Mouse (Mus musculus): ENCODE data around the gene Nop58. TPM values are rescaled to one million over a fixed set of nuclear protein-coding genes. Genes with fewer than 3 reads are reported as not detected.

The Nop58 gene
- total RNA-seq, 1 experiment, result 569 TPM

- in situ Hi-C loops (cut with MboI; ENCODE audit: low sequenced_read_pairs in 2 of 2, unreplicated experiment in 2 of 2), result no loop called here
- no peak overlapping the region for H3K4me3 ChIP-seq (ENCODE audit: insufficient read depth in 1 of 2, low read depth in 1 of 2, low read length in 2 of 2, poor library complexity in 1 of 2, severe bottlenecking in 1 of 2)
- TF ChIP-seq CHD2 (IDR thresholded peaks at IDR 0.05; ENCODE audit: low read depth, low read length), result no peak
- no peak for TF ChIP-seq ZNF384 (IDR thresholded peaks at IDR 0.05; ENCODE audit: low read depth, low read length)
- no peak for TF ChIP-seq ZC3H11A (IDR thresholded peaks at IDR 0.05; ENCODE audit: borderline replicate concordance, low read depth, low read length)
- no peak for TF ChIP-seq MAFK (IDR thresholded peaks at IDR 0.05; ENCODE audit: insufficient read depth, low read depth, low read length)
- TF ChIP-seq HCFC1 (IDR thresholded peaks at IDR 0.05; ENCODE audit: borderline replicate concordance, insufficient read depth, low read length), result no peak
- H3K27ac ChIP-seq (ENCODE audit: insufficient read depth, low read depth, low read length, poor library complexity, severe bottlenecking), result no peak overlapping the region
- no peak for DNase-seq (ENCODE audit: low read depth, low spot score)
- no peaks in the 10 kb centered on the region for H3K9me3 ChIP-seq (ENCODE audit: control insufficient read depth, insufficient read depth, low read depth, low read length)
- H3K9ac ChIP-seq (ENCODE audit: insufficient read depth, low read depth, low read length, poor library complexity, severe bottlenecking), result no peak overlapping the region
- no peaks in the 10 kb centered on the region for H3K36me3 ChIP-seq (ENCODE audit: control insufficient read depth, insufficient read depth, low read length, poor library complexity, severe bottlenecking)
- H3K4me1 ChIP-seq (ENCODE audit: control insufficient read depth in 2 of 2, insufficient read depth in 2 of 2, low read length in 2 of 2, poor library complexity in 1 of 2), result no peaks in the 10 kb centered on the region
Observed at GRCm38 (mm10) chr1:59755298-59755697, 70.5 kb downstream of the Nop58 start.

- DNase-seq (ENCODE audit: low read depth, low spot score), result no peak
- Histone ChIP-seq H3K9ac (ENCODE audit: insufficient read depth, low read depth, low read length, poor library complexity, severe bottlenecking) (no peak overlapping the region), H3K36me3 (ENCODE audit: control insufficient read depth, insufficient read depth, low read length, poor library complexity, severe bottlenecking) (no peaks in the 10 kb centered on the region), H3K4me1 (ENCODE audit: control insufficient read depth in 2 of 2, insufficient read depth in 2 of 2, low read length in 2 of 2, poor library complexity in 1 of 2) (no peaks in the 10 kb centered on the region), H3K4me3 (ENCODE audit: insufficient read depth in 1 of 2, low read depth in 1 of 2, low read length in 2 of 2, poor library complexity in 1 of 2, severe bottlenecking in 1 of 2) (no peak overlapping the region), H3K9me3 (ENCODE audit: control insufficient read depth, insufficient read depth, low read depth, low read length) (no peaks in the 10 kb centered on the region), H3K27ac (ENCODE audit: insufficient read depth, low read depth, low read length, poor library complexity, severe bottlenecking) (no peak overlapping the region)
- TF ChIP-seq HCFC1 (IDR thresholded peaks at IDR 0.05; ENCODE audit: borderline replicate concordance, insufficient read depth, low read length) (no peak), CHD2 (IDR thresholded peaks at IDR 0.05; ENCODE audit: low read depth, low read length) (peak; percentile 54; the same call in 1 of the 2 replicates)
- in situ Hi-C loops (cut with MboI; ENCODE audit: low sequenced_read_pairs in 2 of 2, unreplicated experiment in 2 of 2), result no loop called here
Observed at GRCm38 (mm10) chr1:59758325-59758724, 73.6 kb downstream of the Nop58 start.

- no peak for TF ChIP-seq ZC3H11A (IDR thresholded peaks at IDR 0.05; ENCODE audit: borderline replicate concordance, low read depth, low read length)
- TF ChIP-seq MAFK (IDR thresholded peaks at IDR 0.05; ENCODE audit: insufficient read depth, low read depth, low read length), result no peak
- TF ChIP-seq CHD2 (IDR thresholded peaks at IDR 0.05; ENCODE audit: low read depth, low read length), result no peak
- no peak for TF ChIP-seq ZNF384 (IDR thresholded peaks at IDR 0.05; ENCODE audit: low read depth, low read length)
- no peak for TF ChIP-seq HCFC1 (IDR thresholded peaks at IDR 0.05; ENCODE audit: borderline replicate concordance, insufficient read depth, low read length)
- Histone ChIP-seq H3K4me1 (ENCODE audit: control insufficient read depth in 2 of 2, insufficient read depth in 2 of 2, low read length in 2 of 2, poor library complexity in 1 of 2) (peaks cover 0 to 4% of the 10 kb centered on the region in 2 experiments; a peak in 1 of 4 replicates), H3K36me3 (ENCODE audit: control insufficient read depth, insufficient read depth, low read length, poor library complexity, severe bottlenecking) (no peaks in the 10 kb centered on the region), H3K4me3 (ENCODE audit: insufficient read depth in 1 of 2, low read depth in 1 of 2, low read length in 2 of 2, poor library complexity in 1 of 2, severe bottlenecking in 1 of 2) (peak overlapping the region; percentile 78 to 98), H3K9me3 (ENCODE audit: control insufficient read depth, insufficient read depth, low read depth, low read length) (no peaks in the 10 kb centered on the region), H3K27ac (ENCODE audit: insufficient read depth, low read depth, low read length, poor library complexity, severe bottlenecking) (no peak overlapping the region; the same call in 1 of the 2 replicates), H3K9ac (ENCODE audit: insufficient read depth, low read depth, low read length, poor library complexity, severe bottlenecking) (peak overlapping the region; percentile 88)
- no peak for DNase-seq (ENCODE audit: low read depth, low spot score)
- in situ Hi-C loops (cut with MboI; ENCODE audit: low sequenced_read_pairs in 2 of 2, unreplicated experiment in 2 of 2), result no loop called here
Observed at GRCm38 (mm10) chr1:59762208-59762607, 77.4 kb downstream of the Nop58 start.

GRCm38 (mm10) chr1:59762651-59763163, 77.9 kb downstream of the Nop58 start:
- in situ Hi-C loops (cut with MboI; ENCODE audit: low sequenced_read_pairs in 2 of 2, unreplicated experiment in 2 of 2), result no loop called here

GRCm38 (mm10) chr1:59763164-59763768, 78.5 kb downstream of the Nop58 start, which contains the start of gene Bmpr2:
Gene Bmpr2, plus strand, starts transcription at chr1:59763400.
- peak; percentile 60 for DNase-seq (ENCODE audit: low read depth, low spot score)
- in situ Hi-C loops (cut with MboI; ENCODE audit: low sequenced_read_pairs in 2 of 2, unreplicated experiment in 2 of 2), result no loop called here
- Histone ChIP-seq H3K4me1 (ENCODE audit: control insufficient read depth in 2 of 2, insufficient read depth in 2 of 2, low read length in 2 of 2, poor library complexity in 1 of 2) (peaks cover 0 to 4% of the 10 kb centered on the region in 2 experiments; a peak in 1 of 4 replicates), H3K36me3 (ENCODE audit: control insufficient read depth, insufficient read depth, low read length, poor library complexity, severe bottlenecking) (no peaks in the 10 kb centered on the region), H3K4me3 (ENCODE audit: insufficient read depth in 1 of 2, low read depth in 1 of 2, low read length in 2 of 2, poor library complexity in 1 of 2, severe bottlenecking in 1 of 2) (peak within 1 kb of the TSS; percentile 78 to 98), H3K9me3 (ENCODE audit: control insufficient read depth, insufficient read depth, low read depth, low read length) (no peaks in the 10 kb centered on the region), H3K9ac (ENCODE audit: insufficient read depth, low read depth, low read length, poor library complexity, severe bottlenecking) (peak within 1 kb of the TSS; percentile 88), H3K27ac (ENCODE audit: insufficient read depth, low read depth, low read length, poor library complexity, severe bottlenecking) (peak within 1 kb of the TSS; percentile 45)
- TF ChIP-seq ZC3H11A (IDR thresholded peaks at IDR 0.05; ENCODE audit: borderline replicate concordance, low read depth, low read length), result no peak
- no peak for TF ChIP-seq ZNF384 (IDR thresholded peaks at IDR 0.05; ENCODE audit: low read depth, low read length)
- no peak; the same call in 1 of the 2 replicates for TF ChIP-seq CHD2 (IDR thresholded peaks at IDR 0.05; ENCODE audit: low read depth, low read length)
- TF ChIP-seq MAFK (IDR thresholded peaks at IDR 0.05; ENCODE audit: insufficient read depth, low read depth, low read length), result no peak
- no peak for TF ChIP-seq HCFC1 (IDR thresholded peaks at IDR 0.05; ENCODE audit: borderline replicate concordance, insufficient read depth, low read length)

More at GRCm38 (mm10) chr1:59762651-59763163, 77.9 kb downstream of the Nop58 start:
- peak; percentile 40 for DNase-seq (ENCODE audit: low read depth, low spot score)
- peak overlapping the region; percentile 88 for H3K9ac ChIP-seq (ENCODE audit: insufficient read depth, low read depth, low read length, poor library complexity, severe bottlenecking)
- TF ChIP-seq CHD2 (IDR thresholded peaks at IDR 0.05; ENCODE audit: low read depth, low read length), result no peak; the same call in 1 of the 2 replicates
- H3K4me3 ChIP-seq (ENCODE audit: insufficient read depth in 1 of 2, low read depth in 1 of 2, low read length in 2 of 2, poor library complexity in 1 of 2, severe bottlenecking in 1 of 2), result peak overlapping the region; percentile 78 to 98
- H3K27ac ChIP-seq (ENCODE audit: insufficient read depth, low read depth, low read length, poor library complexity, severe bottlenecking), result peak overlapping the region; percentile 45
- H3K36me3 ChIP-seq (ENCODE audit: control insufficient read depth, insufficient read depth, low read length, poor library complexity, severe bottlenecking), result no peaks in the 10 kb centered on the region
- H3K9me3 ChIP-seq (ENCODE audit: control insufficient read depth, insufficient read depth, low read depth, low read length), result no peaks in the 10 kb centered on the region
- H3K4me1 ChIP-seq (ENCODE audit: control insufficient read depth in 2 of 2, insufficient read depth in 2 of 2, low read length in 2 of 2, poor library complexity in 1 of 2), result peaks cover 0 to 4% of the 10 kb centered on the region in 2 experiments; a peak in 1 of 4 replicates
